Mouse (Mus musculus) heart, adult 8-10 months (tissue): ENCODE measurements around the gene Glp2r. TPM values are rescaled to one million over a fixed set of nuclear protein-coding genes. Genes with fewer than 3 reads are reported as not detected.
A peak's percentile ranks its signal among the peaks of the same experiment; 100 is the strongest.

ENCODE experiments used
- DNase-seq: peaks from one replicate; pipeline ENCODE4 v3.0.0; 2022; ENCODE audit warnings: low spot score
- total RNA-seq, 4 experiments: library from RNA; stranded (reverse); gene quantifications; 2 replicates each; pipeline ENCODE4 v1.2.4; 2022

Gene Glp2r
- total RNA-seq, 4 experiments from 2014 or later = not detected

- no peak for DNase-seq
Observed at GRCm38 (mm10) chr11:67663437-67663836, 107.5 kb downstream of the Glp2r start.

GRCm38 (mm10) chr11:67661465-67661864, 109.5 kb downstream of the Glp2r start:
- DNase-seq = no peak

GRCm38 (mm10) chr11:67657685-67658382, 113.1 kb downstream of the Glp2r start:
- DNase-seq = no peak

- no peak for DNase-seq
Observed at GRCm38 (mm10) chr11:67656811-67657210, 114.1 kb downstream of the Glp2r start.

- no peak for DNase-seq
Observed at GRCm38 (mm10) chr11:67656366-67656765, 114.6 kb downstream of the Glp2r start.

- DNase-seq = no peak
Observed at GRCm38 (mm10) chr11:67655236-67655959, 115.6 kb downstream of the Glp2r start.

- DNase-seq = no peak
Observed at GRCm38 (mm10) chr11:67654514-67654913, 116.4 kb downstream of the Glp2r start.

- DNase-seq = no peak
Observed at GRCm38 (mm10) chr11:67653521-67654090, 117.3 kb downstream of the Glp2r start.

GRCm38 (mm10) chr11:67652893-67653255, 118.1 kb downstream of the Glp2r start:
- no peak for DNase-seq

- no peak for DNase-seq
Observed at GRCm38 (mm10) chr11:67652194-67652892, 118.6 kb downstream of the Glp2r start.

- no peak for DNase-seq
Observed at GRCm38 (mm10) chr11:67651731-67652130, 119.2 kb downstream of the Glp2r start.

- DNase-seq = no peak
Observed at GRCm38 (mm10) chr11:67649971-67650707, 120.8 kb downstream of the Glp2r start.

GRCm38 (mm10) chr11:67648651-67649407, 122.1 kb downstream of the Glp2r start:
- no peak for DNase-seq

GRCm38 (mm10) chr11:67647745-67648144, 123.2 kb downstream of the Glp2r start:
- DNase-seq = peak; percentile 68

- no peak for DNase-seq
Observed at GRCm38 (mm10) chr11:67644632-67645149, 126.3 kb downstream of the Glp2r start.

GRCm38 (mm10) chr11:67643465-67643864, 127.5 kb downstream of the Glp2r start:
- no peak for DNase-seq

GRCm38 (mm10) chr11:67642835-67643234, 128.1 kb downstream of the Glp2r start:
- DNase-seq = no peak

GRCm38 (mm10) chr11:67642421-67642820, 128.5 kb downstream of the Glp2r start:
- no peak for DNase-seq

- DNase-seq = no peak
Observed at GRCm38 (mm10) chr11:67640299-67640698, 130.7 kb downstream of the Glp2r start.

GRCm38 (mm10) chr11:67638401-67638800, 132.6 kb downstream of the Glp2r start:
- DNase-seq = no peak
